10 mouse cellular contexts compared by ENCODE assay signal in the genomic region with DNA sequence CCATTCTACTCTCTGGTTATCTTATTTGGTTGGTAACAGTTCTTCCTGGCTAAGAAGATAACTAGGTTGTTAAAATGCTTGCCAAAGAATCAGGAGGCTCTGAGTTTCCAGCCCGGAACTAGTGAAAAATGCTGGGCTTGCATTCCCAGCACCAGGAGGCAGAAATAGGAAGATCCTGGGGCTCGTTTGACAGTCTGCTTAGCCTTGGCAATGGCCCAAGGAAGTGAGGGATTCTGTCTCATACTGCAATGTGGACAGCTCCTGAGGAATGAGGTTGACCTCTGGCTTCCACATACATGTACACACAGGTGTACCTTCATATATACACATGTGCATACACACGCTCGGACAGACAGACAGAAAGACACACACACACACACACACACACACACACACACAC.
DNase-seq lines count a peak whose midpoint lies in the region; ATAC-seq and TF ChIP-seq lines count a peak whose summit lies in the region.
"Had no signal": no experiment of that assay in that cellular context is flagged by ENCODE, and none has a peak within 500 bp of the region (broad histone marks: within the 10 kb centered on the region; RNA-seq: fewer than 3 reads in every experiment).

No protein-coding gene starts in this region.

- WGBS in forebrain, postnatal 0 days, result 61% methylated on average over 4 of the region's 4 CpGs
- 79% methylated on average over 4 of the region's 4 CpGs for WGBS in forebrain, embryonic 13.5 days
- WGBS in lung, embryonic 14.5 days, result 57% methylated on average over 4 of the region's 4 CpGs

- no peak overlapping the region for H3K27ac ChIP-seq in forebrain, postnatal 0 days (ENCODE audit: low read depth, low read length)
- no peak overlapping the region for H3K27ac ChIP-seq in forebrain, embryonic 13.5 days
- H3K27ac ChIP-seq in lung, embryonic 14.5 days (ENCODE audit: low read depth), result no peak overlapping the region
- H3K27ac ChIP-seq: hindbrain, embryonic 15.5 days had no signal

- ATAC-seq in forebrain, postnatal 0 days, result no peak
- no peak for ATAC-seq in forebrain, embryonic 13.5 days
- no peak for ATAC-seq in lung, embryonic 14.5 days (ENCODE audit: insufficient read depth)

- no peak overlapping the region for H3K4me2 ChIP-seq in forebrain, postnatal 0 days (ENCODE audit: low read depth)
- H3K4me2 ChIP-seq in forebrain, embryonic 13.5 days, result no peak overlapping the region
- H3K4me2 ChIP-seq in lung, embryonic 14.5 days, result no peak overlapping the region
- H3K4me2 ChIP-seq: heart, embryonic 12.5 days; hindbrain, embryonic 15.5 days had no signal

- H3K27me3 ChIP-seq in forebrain, postnatal 0 days (ENCODE audit: insufficient read depth, low read length), result no peaks in the 10 kb centered on the region
- H3K27me3 ChIP-seq in forebrain, embryonic 13.5 days, result no peaks in the 10 kb centered on the region
- H3K27me3 ChIP-seq in lung, embryonic 14.5 days (ENCODE audit: insufficient read depth, low read length), result no peaks in the 10 kb centered on the region
- H3K27me3 ChIP-seq: heart, embryonic 12.5 days; hindbrain, embryonic 15.5 days had no signal

- peak; percentile 23 for DNase-seq in forebrain, postnatal 0 days
- DNase-seq in lung, embryonic 14.5 days, result peak; percentile 53
- DNase-seq in lung, postnatal 4 days, result no peak
- DNase-seq in adrenal gland, postnatal 25 days, result peak; percentile 27
- peak; percentile 58 to 60 for DNase-seq in kidney, postnatal 25 days
- DNase-seq in urinary bladder, postnatal 36 days (ENCODE audit: low spot score in 2 of 2), result no peak
- DNase-seq in layer of hippocampus, postnatal 36 days, result no peak

- H3K9ac ChIP-seq in forebrain, postnatal 0 days, result no peak overlapping the region
- H3K9ac ChIP-seq in forebrain, embryonic 13.5 days, result no peak overlapping the region
- H3K9ac ChIP-seq in lung, embryonic 14.5 days, result no peak overlapping the region
- H3K9ac ChIP-seq: heart, embryonic 12.5 days; hindbrain, embryonic 15.5 days had no signal

- no peak overlapping the region for H3K4me3 ChIP-seq in forebrain, postnatal 0 days (ENCODE audit: low read depth, low read length)
- H3K4me3 ChIP-seq in forebrain, embryonic 13.5 days, result no peak overlapping the region
- H3K4me3 ChIP-seq in lung, embryonic 14.5 days (ENCODE audit: low read depth, low read length), result no peak overlapping the region
- H3K4me3 ChIP-seq: heart, embryonic 12.5 days; hindbrain, embryonic 15.5 days had no signal

- TF ChIP-seq CTCF in forebrain, postnatal 0 days (IDR thresholded peaks at IDR 0.05; ENCODE audit: low read depth), result no peak
- TF ChIP-seq CTCF in lung, embryonic 14.5 days (IDR thresholded peaks at IDR 0.05; ENCODE audit: low read depth), result no peak

- H3K9me3 ChIP-seq in forebrain, postnatal 0 days (ENCODE audit: low read length), result no peaks in the 10 kb centered on the region
- H3K9me3 ChIP-seq in forebrain, embryonic 13.5 days (replicated peaks), result no peaks in the 10 kb centered on the region
- no peaks in the 10 kb centered on the region for H3K9me3 ChIP-seq in lung, embryonic 14.5 days (ENCODE audit: low read depth, low read length)
- H3K9me3 ChIP-seq: heart, embryonic 12.5 days; hindbrain, embryonic 15.5 days had no signal

- H3K36me3 ChIP-seq in forebrain, postnatal 0 days (ENCODE audit: insufficient read depth), result no peaks in the 10 kb centered on the region
- H3K36me3 ChIP-seq in forebrain, embryonic 13.5 days (ENCODE audit: poor library complexity, severe bottlenecking), result no peaks in the 10 kb centered on the region
- H3K36me3 ChIP-seq in lung, embryonic 14.5 days (ENCODE audit: insufficient read depth), result no peaks in the 10 kb centered on the region
- H3K36me3 ChIP-seq: heart, embryonic 12.5 days; hindbrain, embryonic 15.5 days had no signal

- no peaks in the 10 kb centered on the region for H3K4me1 ChIP-seq in forebrain, postnatal 0 days (ENCODE audit: insufficient read depth)
- H3K4me1 ChIP-seq in forebrain, embryonic 13.5 days, result no peaks in the 10 kb centered on the region
- no peaks in the 10 kb centered on the region for H3K4me1 ChIP-seq in lung, embryonic 14.5 days (ENCODE audit: insufficient read depth)
- H3K4me1 ChIP-seq: hindbrain, embryonic 15.5 days had no signal

Comparison
In these comparisons a context has a peak if more than half of its experiments do, and no peak if none do; other contexts are left out.
1. DNase-seq: peak in forebrain, postnatal 0 days (single experiment), lung, embryonic 14.5 days (single experiment), adrenal gland, postnatal 25 days (single experiment) and kidney, postnatal 25 days (2 of 2); none in lung, postnatal 4 days (0 of 2), urinary bladder, postnatal 36 days (0 of 2) and layer of hippocampus, postnatal 36 days (0 of 2).